Mouse (Mus musculus): ENCODE results near the gene Zfp750. TPM values are rescaled to one million over a fixed set of nuclear protein-coding genes. Genes with fewer than 3 reads are reported as not detected.

Gene Zfp750
- polyA plus RNA-seq, 1 experiment, result not detected

GRCm38 (mm10) chr11:121552167-121552566 is 33.0 kb upstream of the Zfp750 start:
- no peak overlapping the region for H3K27ac ChIP-seq (ENCODE audit: insufficient read depth, low read length)
- peaks cover 17% of the 10 kb centered on the region for H3K4me1 ChIP-seq (ENCODE audit: control insufficient read depth, insufficient read depth, low read length)
- H3K4me3 ChIP-seq (ENCODE audit: insufficient read depth, low read length), result no peak overlapping the region
- TF ChIP-seq CTCF (IDR thresholded peaks at IDR 0.05; ENCODE audit: borderline replicate concordance, insufficient read depth, low read length) (no peak), POLR2A (IDR thresholded peaks at IDR 0.05; ENCODE audit: low read depth, low read length) (no peak)

- TF ChIP-seq POLR2A (IDR thresholded peaks at IDR 0.05; ENCODE audit: low read depth, low read length) (no peak), CTCF (IDR thresholded peaks at IDR 0.05; ENCODE audit: borderline replicate concordance, insufficient read depth, low read length) (no peak)
- H3K4me1 ChIP-seq (ENCODE audit: control insufficient read depth, insufficient read depth, low read length), result peaks cover 17% of the 10 kb centered on the region
- no peak overlapping the region for H3K27ac ChIP-seq (ENCODE audit: insufficient read depth, low read length)
- no peak overlapping the region for H3K4me3 ChIP-seq (ENCODE audit: insufficient read depth, low read length)
Observed at GRCm38 (mm10) chr11:121551206-121551799, 32.2 kb upstream of the Zfp750 start.

DNA sequence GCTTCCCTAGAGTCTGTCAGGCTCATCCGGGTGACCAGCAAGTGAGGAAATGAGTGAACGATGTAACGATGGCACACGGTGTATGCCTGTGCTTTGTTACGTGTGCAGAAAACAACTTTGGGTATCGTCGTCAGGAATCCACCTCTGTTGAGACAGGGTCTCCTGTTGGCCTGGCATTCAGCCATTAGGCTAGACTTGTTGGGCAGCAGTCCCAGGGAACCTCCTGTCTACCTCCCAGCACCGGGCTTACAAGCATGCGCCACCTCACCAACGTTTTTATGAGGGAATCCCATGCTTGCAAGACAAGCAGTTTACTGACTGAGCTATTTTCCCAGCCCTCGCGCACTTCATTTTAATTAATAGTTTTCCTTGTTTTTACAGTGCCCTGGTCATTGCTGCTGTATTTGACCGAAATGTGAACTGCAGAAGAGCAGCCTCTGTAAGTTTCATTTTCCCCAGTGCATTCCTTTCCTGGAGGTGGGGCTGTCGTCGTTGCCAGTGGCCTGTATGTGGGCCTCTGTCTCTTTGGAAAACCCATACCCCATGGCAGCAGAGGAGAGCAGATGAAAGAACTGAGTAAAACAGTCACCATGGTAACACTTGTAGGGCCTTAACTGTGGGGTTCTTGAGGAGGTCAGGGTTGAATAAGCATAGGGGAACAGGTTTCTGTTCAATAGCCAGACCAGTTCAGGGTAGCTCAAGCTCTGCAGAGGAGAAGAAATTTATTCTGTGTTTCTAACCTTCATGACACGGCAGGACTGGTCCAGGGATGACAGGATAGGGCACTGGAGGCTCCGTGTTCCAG is 30.9 kb upstream of the Zfp750 start:
- Histone ChIP-seq H3K4me1 (ENCODE audit: control insufficient read depth, insufficient read depth, low read length) (peaks cover 17% of the 10 kb centered on the region), H3K4me3 (ENCODE audit: insufficient read depth, low read length) (no peak overlapping the region), H3K27ac (ENCODE audit: insufficient read depth, low read length) (no peak overlapping the region)
- TF ChIP-seq POLR2A (IDR thresholded peaks at IDR 0.05; ENCODE audit: low read depth, low read length) (no peak), CTCF (IDR thresholded peaks at IDR 0.05; ENCODE audit: borderline replicate concordance, insufficient read depth, low read length) (no peak)

- peaks cover 17% of the 10 kb centered on the region for H3K4me1 ChIP-seq (ENCODE audit: control insufficient read depth, insufficient read depth, low read length)
- no peak overlapping the region for H3K27ac ChIP-seq (ENCODE audit: insufficient read depth, low read length)
- H3K4me3 ChIP-seq (ENCODE audit: insufficient read depth, low read length), result no peak overlapping the region
- TF ChIP-seq POLR2A (IDR thresholded peaks at IDR 0.05; ENCODE audit: low read depth, low read length), result no peak
- TF ChIP-seq CTCF (IDR thresholded peaks at IDR 0.05; ENCODE audit: borderline replicate concordance, insufficient read depth, low read length), result no peak
Observed at GRCm38 (mm10) chr11:121548996-121549842, 30.1 kb upstream of the Zfp750 start.

GRCm38 (mm10) chr11:121547925-121548324 is 28.8 kb upstream of the Zfp750 start:
- no peak overlapping the region for H3K4me3 ChIP-seq (ENCODE audit: insufficient read depth, low read length)
- TF ChIP-seq POLR2A (IDR thresholded peaks at IDR 0.05; ENCODE audit: low read depth, low read length), result no peak
- TF ChIP-seq CTCF (IDR thresholded peaks at IDR 0.05; ENCODE audit: borderline replicate concordance, insufficient read depth, low read length), result no peak
- peaks cover 17% of the 10 kb centered on the region for H3K4me1 ChIP-seq (ENCODE audit: control insufficient read depth, insufficient read depth, low read length)
- no peak overlapping the region for H3K27ac ChIP-seq (ENCODE audit: insufficient read depth, low read length)

DNA sequence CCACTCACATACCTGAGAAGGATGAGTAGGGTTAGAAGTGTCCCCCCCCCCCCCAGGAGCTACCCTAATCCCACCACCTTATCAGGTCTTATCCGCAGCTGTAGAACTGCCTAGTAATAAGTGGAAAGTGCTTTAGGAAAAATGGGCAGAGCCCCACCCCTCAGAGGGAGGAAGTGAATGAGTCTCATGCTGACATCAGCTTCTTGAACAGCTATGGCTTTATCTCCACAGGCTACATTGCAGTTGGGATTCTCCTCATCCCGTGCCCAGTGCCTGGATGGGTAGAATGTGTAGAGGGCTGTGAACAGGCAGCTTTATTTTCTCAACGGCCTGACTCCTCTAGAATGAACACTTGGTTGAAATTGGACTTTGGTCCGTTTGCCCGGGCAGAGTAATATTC is 28.1 kb upstream of the Zfp750 start:
- Histone ChIP-seq H3K4me1 (ENCODE audit: control insufficient read depth, insufficient read depth, low read length) (peaks cover 17% of the 10 kb centered on the region), H3K27ac (ENCODE audit: insufficient read depth, low read length) (no peak overlapping the region), H3K4me3 (ENCODE audit: insufficient read depth, low read length) (no peak overlapping the region)
- TF ChIP-seq POLR2A (IDR thresholded peaks at IDR 0.05; ENCODE audit: low read depth, low read length) (no peak), CTCF (IDR thresholded peaks at IDR 0.05; ENCODE audit: borderline replicate concordance, insufficient read depth, low read length) (no peak)

DNA sequence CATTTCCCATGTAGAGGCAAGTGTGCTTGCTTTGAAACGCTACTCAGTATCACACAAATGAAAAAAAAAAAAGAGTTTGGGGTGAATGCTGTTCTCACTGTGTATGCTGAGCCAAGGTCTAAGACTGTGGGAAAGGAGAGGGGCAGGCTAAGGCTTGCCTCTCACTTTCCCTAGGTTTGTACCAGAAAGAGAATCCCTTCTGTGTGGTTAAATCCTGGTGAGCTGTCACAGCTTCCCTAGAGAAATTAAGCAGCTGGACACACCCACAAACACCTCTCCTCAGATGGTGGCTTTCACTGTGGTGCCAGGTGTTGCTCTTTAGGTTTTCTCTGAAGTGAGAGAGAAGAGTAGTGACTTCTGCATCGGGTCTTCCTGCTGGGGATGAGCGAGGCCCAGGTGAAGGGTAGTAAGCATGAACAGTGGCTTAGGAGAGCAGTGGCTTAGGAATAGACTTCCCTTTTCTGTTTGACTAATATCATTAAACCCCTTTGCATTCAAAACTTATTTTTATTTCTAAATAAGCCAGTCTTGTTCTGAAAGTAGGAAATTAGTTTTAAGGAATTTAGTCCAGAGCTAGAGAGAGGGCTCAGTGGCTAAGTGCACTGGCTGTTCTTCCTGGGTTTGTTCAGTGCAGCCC is 26.4 kb upstream of the Zfp750 start:
- peak overlapping the region; percentile 50; the same call in 1 of the 2 replicates for H3K27ac ChIP-seq (ENCODE audit: insufficient read depth, low read length)
- TF ChIP-seq CTCF (IDR thresholded peaks at IDR 0.05; ENCODE audit: borderline replicate concordance, insufficient read depth, low read length) (no peak), POLR2A (IDR thresholded peaks at IDR 0.05; ENCODE audit: low read depth, low read length) (no peak)

DNA sequence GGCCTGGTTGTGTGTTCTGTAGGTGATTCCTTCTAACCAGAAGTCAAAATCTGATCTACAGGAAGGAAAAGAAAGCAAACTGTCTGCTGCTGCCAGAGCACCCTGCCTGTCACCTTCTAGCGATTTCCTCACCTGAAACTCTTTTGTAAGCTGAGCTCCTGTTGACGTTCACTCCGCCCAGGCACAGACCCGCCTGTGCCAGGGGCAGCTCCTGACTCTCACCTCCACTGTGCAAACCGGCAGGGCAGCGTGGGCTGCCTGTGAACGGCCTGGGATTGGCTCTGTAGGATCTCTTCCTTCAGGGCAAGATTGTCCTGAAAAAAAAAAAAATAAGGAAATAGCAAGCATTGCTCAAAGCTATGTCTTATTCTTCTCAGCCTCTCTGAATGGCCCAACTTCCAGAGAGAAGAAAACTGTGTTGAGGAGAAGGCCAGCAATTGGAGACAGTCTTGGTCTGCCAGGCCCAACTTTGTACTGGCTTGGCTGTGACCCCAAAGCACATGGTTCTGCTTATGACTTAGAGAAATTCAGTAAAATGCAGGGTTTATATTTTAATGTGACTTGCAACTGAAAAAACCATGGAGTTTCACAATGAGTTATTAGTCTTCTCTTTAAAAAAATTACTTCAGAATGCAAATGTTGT is 25.7 kb upstream of the Zfp750 start:
- TF ChIP-seq POLR2A (IDR thresholded peaks at IDR 0.05; ENCODE audit: low read depth, low read length), result no peak
- TF ChIP-seq CTCF (IDR thresholded peaks at IDR 0.05; ENCODE audit: borderline replicate concordance, insufficient read depth, low read length), result no peak
- Histone ChIP-seq H3K4me3 (ENCODE audit: insufficient read depth, low read length) (no peak overlapping the region), H3K27ac (ENCODE audit: insufficient read depth, low read length) (peak overlapping the region; percentile 50; the same call in 1 of the 2 replicates), H3K4me1 (ENCODE audit: control insufficient read depth, insufficient read depth, low read length) (peaks cover 2% of the 10 kb centered on the region)

More for the DNA sequence above, 26.4 kb upstream of the Zfp750 start:
- Histone ChIP-seq H3K4me3 (ENCODE audit: insufficient read depth, low read length) (no peak overlapping the region), H3K4me1 (ENCODE audit: control insufficient read depth, insufficient read depth, low read length) (peaks cover 8% of the 10 kb centered on the region)

DNA sequence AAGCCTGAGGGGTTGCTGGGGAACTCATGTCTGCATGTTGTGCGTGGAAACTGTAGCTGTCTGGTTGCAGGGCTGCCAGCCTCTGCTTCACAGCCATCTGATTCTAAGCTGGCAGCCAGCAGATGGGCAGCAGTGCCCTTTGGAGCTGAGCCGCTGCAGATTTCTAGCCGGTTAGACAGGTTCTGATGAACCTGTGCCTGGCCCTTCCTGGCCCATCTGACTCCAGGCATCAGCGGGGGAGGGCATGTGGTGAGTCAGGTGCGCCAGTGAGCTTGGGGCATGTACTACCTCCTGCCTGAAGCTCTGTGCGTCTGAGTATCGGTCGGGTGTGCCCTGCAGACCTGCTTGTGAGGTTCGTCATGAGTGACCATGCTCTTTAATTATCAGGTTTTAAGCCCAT is 24.8 kb upstream of the Zfp750 start:
- Histone ChIP-seq H3K4me1 (ENCODE audit: control insufficient read depth, insufficient read depth, low read length) (no peaks in the 10 kb centered on the region; the same call in 1 of the 2 replicates), H3K4me3 (ENCODE audit: insufficient read depth, low read length) (no peak overlapping the region), H3K27ac (ENCODE audit: insufficient read depth, low read length) (no peak overlapping the region)
- TF ChIP-seq POLR2A (IDR thresholded peaks at IDR 0.05; ENCODE audit: low read depth, low read length), result no peak
- TF ChIP-seq CTCF (IDR thresholded peaks at IDR 0.05; ENCODE audit: borderline replicate concordance, insufficient read depth, low read length), result no peak

Data from embryonic fibroblast, embryonic 13.5 days (primary cell).